Mouse (Mus musculus): ENCODE results near the gene Zfp784. TPM values are rescaled to one million over a fixed set of nuclear protein-coding genes. Genes with fewer than 3 reads are reported as not detected.
A peak's percentile ranks its signal among the peaks of the same experiment; 100 is the strongest.

The Zfp784 gene
- polyA plus RNA-seq, 1 experiment, result 8.4 TPM

DNA sequence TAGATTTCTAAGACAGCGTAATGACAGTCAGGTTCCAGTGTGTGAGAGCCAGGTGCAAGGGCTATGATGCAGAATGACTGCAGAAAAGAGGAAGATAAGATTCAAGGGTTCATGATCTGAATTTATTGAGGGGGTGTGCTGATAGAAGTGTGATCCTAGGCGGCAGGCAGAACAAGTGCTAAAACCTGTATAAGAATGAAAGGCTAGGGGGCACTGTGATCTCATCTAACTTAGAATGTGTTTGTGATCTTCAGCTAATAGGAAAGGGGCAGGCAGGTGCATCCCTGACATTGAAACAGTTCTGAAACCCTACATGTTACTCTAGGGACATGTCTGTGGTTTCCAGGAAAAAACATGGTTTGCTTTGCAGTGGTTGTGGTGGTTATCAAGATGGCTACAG is 7.9 kb upstream of the Zfp784 start:
- Histone ChIP-seq H3K27me3 (ENCODE audit: control insufficient read depth, insufficient read depth, low read length) (no peaks in the 10 kb centered on the region), H3K27ac (ENCODE audit: insufficient read depth, low read length) (no peak overlapping the region), H3K4me3 (replicated peaks; ENCODE audit: insufficient read depth, low read depth, low read length) (no peak overlapping the region), H3K4me1 (ENCODE audit: control insufficient read depth, insufficient read depth, low read length) (peaks cover 6% of the 10 kb centered on the region; the same call in 1 of the 2 replicates)
- DNase-seq, result no peak
- TF ChIP-seq CTCF (IDR thresholded peaks at IDR 0.05; ENCODE audit: borderline replicate concordance, insufficient read depth, low read depth, low read length) (no peak), POLR2A (IDR thresholded peaks at IDR 0.05; ENCODE audit: borderline replicate concordance, insufficient read depth, low read length) (no peak)
- 76% methylated on average over 2 of the region's 2 CpGs for WGBS

DNA sequence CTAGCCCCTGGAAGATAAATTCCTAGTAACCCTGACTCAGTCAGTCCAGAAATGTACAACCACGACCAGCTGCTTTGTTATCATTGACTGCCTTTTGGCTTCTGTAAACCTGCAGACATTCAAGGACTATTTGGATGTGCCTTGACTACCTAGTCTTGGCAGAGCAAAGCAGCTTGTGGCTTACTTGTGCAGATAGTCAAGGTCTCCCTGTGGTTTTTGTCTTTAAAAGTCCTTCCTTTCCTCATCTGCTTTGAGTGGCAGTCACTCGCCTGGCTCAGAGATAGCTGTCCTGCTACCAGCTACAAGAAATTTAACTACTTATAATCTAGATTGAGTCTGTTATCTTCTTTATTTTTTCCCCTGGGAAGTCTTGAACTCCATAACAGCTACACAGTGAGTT is 6.7 kb upstream of the Zfp784 start:
- Histone ChIP-seq H3K4me1 (ENCODE audit: control insufficient read depth, insufficient read depth, low read length) (no peaks in the 10 kb centered on the region), H3K27ac (ENCODE audit: insufficient read depth, low read length) (no peak overlapping the region), H3K27me3 (ENCODE audit: control insufficient read depth, insufficient read depth, low read length) (no peaks in the 10 kb centered on the region), H3K4me3 (replicated peaks; ENCODE audit: insufficient read depth, low read depth, low read length) (no peak overlapping the region)
- TF ChIP-seq CTCF (IDR thresholded peaks at IDR 0.05; ENCODE audit: borderline replicate concordance, insufficient read depth, low read depth, low read length), result no peak
- no peak for TF ChIP-seq POLR2A (IDR thresholded peaks at IDR 0.05; ENCODE audit: borderline replicate concordance, insufficient read depth, low read length)
- WGBS, result 78% methylated on average over 2 of the region's 2 CpGs
- DNase-seq, result no peak

GRCm38 (mm10) chr7:5038940-5039339 is 694 bp upstream of the Zfp784 start:
- TF ChIP-seq CTCF (IDR thresholded peaks at IDR 0.05; ENCODE audit: borderline replicate concordance, insufficient read depth, low read depth, low read length) (no peak), POLR2A (IDR thresholded peaks at IDR 0.05; ENCODE audit: borderline replicate concordance, insufficient read depth, low read length) (no peak)
- Histone ChIP-seq H3K4me1 (ENCODE audit: control insufficient read depth, insufficient read depth, low read length) (no peaks in the 10 kb centered on the region), H3K27me3 (ENCODE audit: control insufficient read depth, insufficient read depth, low read length) (no peaks in the 10 kb centered on the region), H3K4me3 (replicated peaks; ENCODE audit: insufficient read depth, low read depth, low read length) (no peak overlapping the region), H3K27ac (ENCODE audit: insufficient read depth, low read length) (no peak overlapping the region)
- WGBS, result 27% methylated on average over 5 of the region's 5 CpGs
- no peak for DNase-seq

DNA sequence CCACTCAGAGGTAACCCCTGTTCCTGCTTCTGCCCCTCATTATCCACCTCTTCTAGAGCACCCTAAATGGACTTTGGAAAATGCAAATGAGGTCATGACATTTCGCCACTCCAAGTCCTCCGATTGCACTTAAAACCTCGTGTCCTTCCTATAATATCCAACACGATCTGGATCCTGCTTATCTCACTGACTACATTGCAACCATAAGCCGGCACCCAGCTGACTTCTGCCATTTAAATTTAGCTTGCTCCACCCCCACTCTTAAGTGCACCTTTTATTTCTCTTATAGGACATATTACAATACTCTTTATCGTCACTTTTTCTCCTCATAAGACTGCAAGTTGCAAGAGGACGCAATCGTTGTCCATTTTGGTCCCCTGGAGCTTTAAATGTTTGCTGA is 779 bp downstream of the Zfp784 start:
- Histone ChIP-seq H3K27me3 (ENCODE audit: control insufficient read depth, insufficient read depth, low read length) (no peaks in the 10 kb centered on the region), H3K4me3 (replicated peaks; ENCODE audit: insufficient read depth, low read depth, low read length) (peak overlapping the region; percentile 82), H3K27ac (ENCODE audit: insufficient read depth, low read length) (no peak overlapping the region; the same call in 1 of the 2 replicates), H3K4me1 (ENCODE audit: control insufficient read depth, insufficient read depth, low read length) (no peaks in the 10 kb centered on the region)
- WGBS, result 84% methylated on average over 8 of the region's 8 CpGs
- DNase-seq, result no peak
- TF ChIP-seq CTCF (IDR thresholded peaks at IDR 0.05; ENCODE audit: borderline replicate concordance, insufficient read depth, low read depth, low read length) (no peak), POLR2A (IDR thresholded peaks at IDR 0.05; ENCODE audit: borderline replicate concordance, insufficient read depth, low read length) (no peak)

GRCm38 (mm10) chr7:5037026-5037425 is 1.2 kb downstream of the Zfp784 start:
- Histone ChIP-seq H3K27me3 (ENCODE audit: control insufficient read depth, insufficient read depth, low read length) (no peaks in the 10 kb centered on the region), H3K4me1 (ENCODE audit: control insufficient read depth, insufficient read depth, low read length) (no peaks in the 10 kb centered on the region), H3K27ac (ENCODE audit: insufficient read depth, low read length) (no peak overlapping the region), H3K4me3 (replicated peaks; ENCODE audit: insufficient read depth, low read depth, low read length) (no peak overlapping the region)
- 93% methylated on average over 7 of the region's 7 CpGs for WGBS
- TF ChIP-seq POLR2A (IDR thresholded peaks at IDR 0.05; ENCODE audit: borderline replicate concordance, insufficient read depth, low read length), result no peak
- no peak for TF ChIP-seq CTCF (IDR thresholded peaks at IDR 0.05; ENCODE audit: borderline replicate concordance, insufficient read depth, low read depth, low read length)
- no peak for DNase-seq

DNA sequence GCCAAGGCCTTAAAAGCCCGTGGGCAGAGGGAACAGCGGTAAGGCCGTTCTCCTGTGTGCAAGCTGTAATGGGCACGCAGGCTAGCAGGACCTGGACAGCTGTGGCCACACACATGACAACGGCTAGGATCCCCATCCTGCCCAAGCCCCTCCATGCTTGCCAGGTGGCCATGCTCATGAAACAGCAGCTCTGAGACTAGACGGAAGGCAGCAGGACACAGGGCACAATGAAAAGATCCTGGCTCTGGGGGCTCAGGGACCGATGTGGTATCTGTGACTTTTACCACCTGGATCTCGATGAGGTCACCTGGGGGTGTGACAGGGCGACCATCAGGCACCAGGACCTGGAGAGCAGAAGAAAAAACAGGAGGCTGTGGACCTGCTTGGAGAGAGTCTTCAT is 2.1 kb downstream of the Zfp784 start:
- H3K27ac ChIP-seq (ENCODE audit: insufficient read depth, low read length), result no peak overlapping the region
- 94% methylated on average over 9 of the region's 9 CpGs for WGBS
- H3K4me3 ChIP-seq (replicated peaks; ENCODE audit: insufficient read depth, low read depth, low read length), result no peak overlapping the region
- H3K27me3 ChIP-seq (ENCODE audit: control insufficient read depth, insufficient read depth, low read length), result no peaks in the 10 kb centered on the region
- no peak for DNase-seq
- TF ChIP-seq CTCF (IDR thresholded peaks at IDR 0.05; ENCODE audit: borderline replicate concordance, insufficient read depth, low read depth, low read length) (no peak), POLR2A (IDR thresholded peaks at IDR 0.05; ENCODE audit: borderline replicate concordance, insufficient read depth, low read length) (no peak)
- H3K4me1 ChIP-seq (ENCODE audit: control insufficient read depth, insufficient read depth, low read length), result no peaks in the 10 kb centered on the region

DNA sequence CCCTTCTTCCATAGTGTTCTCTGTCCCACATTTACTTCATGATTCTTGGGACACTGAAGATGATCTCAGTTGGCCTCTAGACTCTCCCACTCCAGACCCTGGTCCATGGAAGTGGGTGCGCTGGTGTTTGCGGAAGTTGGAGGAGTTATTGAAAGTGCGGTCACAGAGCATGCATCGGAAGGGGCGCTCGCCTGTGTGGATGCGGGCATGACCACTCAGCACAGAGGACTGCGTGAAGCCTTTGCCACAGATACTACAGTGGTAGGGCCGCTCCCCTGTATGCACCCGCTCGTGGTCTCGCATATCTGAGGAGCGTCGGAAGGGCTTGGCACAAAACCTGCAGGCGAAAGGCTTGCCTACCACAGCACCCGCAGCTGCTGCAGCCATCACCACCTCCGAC is 2.6 kb downstream of the Zfp784 start:
- WGBS, result 95% methylated on average over 17 of the region's 17 CpGs
- no peak overlapping the region for H3K4me3 ChIP-seq (replicated peaks; ENCODE audit: insufficient read depth, low read depth, low read length)
- no peak for TF ChIP-seq CTCF (IDR thresholded peaks at IDR 0.05; ENCODE audit: borderline replicate concordance, insufficient read depth, low read depth, low read length)
- no peak for TF ChIP-seq POLR2A (IDR thresholded peaks at IDR 0.05; ENCODE audit: borderline replicate concordance, insufficient read depth, low read length)
- H3K4me1 ChIP-seq (ENCODE audit: control insufficient read depth, insufficient read depth, low read length), result no peaks in the 10 kb centered on the region
- no peaks in the 10 kb centered on the region for H3K27me3 ChIP-seq (ENCODE audit: control insufficient read depth, insufficient read depth, low read length)
- DNase-seq, result no peak
- H3K27ac ChIP-seq (ENCODE audit: insufficient read depth, low read length), result no peak overlapping the region

DNA sequence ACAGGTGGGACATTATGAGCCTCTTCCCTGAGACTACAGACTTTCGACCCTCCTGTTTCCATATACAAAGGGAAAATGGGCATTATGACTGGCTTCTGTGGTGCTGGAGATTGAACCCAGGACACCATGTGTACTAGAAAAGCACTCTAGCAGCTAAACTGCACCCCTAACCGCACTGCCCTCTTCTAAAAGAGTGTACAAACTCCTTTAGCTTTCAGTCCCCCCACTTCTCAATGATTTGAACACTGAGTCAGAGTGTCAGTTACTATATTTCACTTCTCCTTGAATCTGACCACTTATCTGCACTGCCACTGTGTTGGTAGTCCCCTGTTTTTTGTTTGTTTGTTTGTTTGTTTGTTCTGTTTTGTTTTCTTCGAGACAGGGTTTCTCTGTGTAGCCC is 4.4 kb downstream of the Zfp784 start, which contains the start of gene 4632433K11Rik:
Gene 4632433K11Rik (plus strand): TSS at position 301 of the 400 bp plus-strand sequence.
- WGBS, result 95% methylated on average over 3 of the region's 3 CpGs
- Histone ChIP-seq H3K27me3 (ENCODE audit: control insufficient read depth, insufficient read depth, low read length) (no peaks in the 10 kb centered on the region), H3K4me3 (replicated peaks; ENCODE audit: insufficient read depth, low read depth, low read length) (no peak within 1 kb of the TSS), H3K27ac (ENCODE audit: insufficient read depth, low read length) (no peak within 1 kb of the TSS), H3K4me1 (ENCODE audit: control insufficient read depth, insufficient read depth, low read length) (no peaks in the 10 kb centered on the region)
- TF ChIP-seq POLR2A (IDR thresholded peaks at IDR 0.05; ENCODE audit: borderline replicate concordance, insufficient read depth, low read length) (no peak), CTCF (IDR thresholded peaks at IDR 0.05; ENCODE audit: borderline replicate concordance, insufficient read depth, low read depth, low read length) (no peak)
- no peak for DNase-seq
